Mouse (Mus musculus) heart, adult 2 months (tissue): ENCODE measurements at regions not wholly inside any gene's neighbourhood (a gene's known extent, or its start where the extent isn't known, plus 50 kb on each side); places are given as distances from the start of the nearest gene placed in this dataset.

Experiments used
- CTCF ChIP-seq: fragments of 200-600 bp; IDR thresholded peaks from 2 replicates; pipeline ENCODE4 v1.8.1; 2022; ENCODE audit warnings: antibody characterized with exemption, mild to moderate bottlenecking, moderate library complexity
- EP300 ChIP-seq: fragments of 200-500 bp; IDR thresholded peaks from 2 replicates; pipeline ENCODE4 v1.6.1; 2011; ENCODE audit warnings: low read depth, low read length, control low read depth; ENCODE audit not compliant: insufficient read depth
- POLR2A ChIP-seq: fragments of 200-500 bp; IDR thresholded peaks from 2 replicates; pipeline ENCODE4 v1.6.1; 2011; ENCODE audit warnings: mild to moderate bottlenecking, low read depth, low read length, control low read depth; ENCODE audit not compliant: insufficient read depth

DNA sequence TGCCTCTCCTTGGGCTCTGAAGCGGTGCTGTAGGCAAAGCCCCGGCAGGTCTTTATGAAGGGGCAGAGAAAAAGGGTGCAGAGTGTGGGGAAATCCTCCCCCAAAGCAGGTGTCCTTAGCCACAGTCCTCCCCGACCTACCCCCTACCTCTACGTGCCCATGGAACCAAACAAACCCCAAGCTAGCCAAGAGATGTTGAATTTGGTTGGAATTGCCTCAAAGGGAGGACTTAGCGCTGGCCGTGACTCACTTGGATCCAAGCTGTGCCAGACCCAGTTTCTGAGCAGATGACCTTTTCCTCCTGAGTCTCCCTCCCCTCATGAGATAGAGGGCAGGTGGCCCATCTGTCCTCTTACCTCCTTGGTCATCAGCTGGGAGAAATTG is 74.9 kb downstream of the E030025P04Rik start:
- no peak for TF ChIP-seq POLR2A
- no peak for TF ChIP-seq EP300
- no peak for TF ChIP-seq CTCF
